Mouse (Mus musculus) E14TG2a.4 (cell line): ENCODE measurements around the gene Eif3g.

Experiments
- CTCF ChIP-seq: conservative IDR thresholded peaks from 2 replicates; pipeline ENCODE4 v1.5.1; 2014; ENCODE audit warnings: low read length
- POU5F1 ChIP-seq: IDR thresholded peaks from 2 replicates; pipeline ENCODE4 v1.6.1; 2014; ENCODE audit warnings: low read length, borderline replicate concordance

GRCm38 (mm10) chr9:20887191-20887590 lies 11.2 kb downstream of the Eif3g start:
- TF ChIP-seq CTCF = no peak
- no peak for TF ChIP-seq POU5F1
